Mouse (Mus musculus) lung, postnatal 14 days (tissue): Measurements from ENCODE around the gene Shank2.

ENCODE experiments used
- DNase-seq: peaks from one replicate; pipeline ENCODE4 v3.0.0; 2021

Gene Shank2

DNA sequence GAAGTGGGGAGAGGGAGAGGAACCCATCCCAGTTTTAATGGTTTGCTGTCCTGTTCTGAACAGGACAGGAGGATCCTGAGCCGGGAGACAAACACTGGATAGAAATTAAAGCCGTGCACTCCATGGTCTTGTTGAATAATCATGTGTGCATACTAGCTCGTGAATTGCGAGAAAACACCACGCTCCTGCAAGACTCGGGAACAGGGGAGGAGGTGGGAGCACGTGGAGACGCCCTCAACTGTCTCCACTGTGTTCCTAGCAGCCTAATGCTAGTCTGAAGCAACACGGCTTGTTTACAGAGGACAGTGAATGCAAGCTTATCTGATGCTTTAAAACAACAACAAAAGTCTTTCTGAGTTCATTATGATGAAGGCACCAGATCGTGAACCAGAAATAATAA is 379.9 kb downstream of the Shank2 start:
- no peak for DNase-seq

DNA sequence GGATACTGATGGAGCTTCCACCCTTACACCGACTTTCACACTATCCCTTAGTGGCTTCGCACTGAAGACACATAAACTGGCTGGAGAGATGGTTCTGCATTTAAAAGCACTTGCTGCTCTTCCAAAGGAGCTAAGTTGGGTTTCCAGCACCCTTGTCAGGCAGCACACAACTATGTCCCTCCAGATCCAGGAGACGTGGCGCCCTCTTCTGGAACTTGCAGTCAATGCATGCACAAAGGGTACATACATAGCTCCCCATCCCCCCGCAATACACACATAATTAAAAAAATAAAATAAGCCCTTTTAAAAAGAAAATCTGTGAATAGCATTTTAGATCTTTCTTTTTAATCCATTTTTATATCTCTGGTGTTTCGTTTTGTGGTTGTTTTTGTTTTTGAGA is 385.8 kb downstream of the Shank2 start:
- no peak for DNase-seq

DNA sequence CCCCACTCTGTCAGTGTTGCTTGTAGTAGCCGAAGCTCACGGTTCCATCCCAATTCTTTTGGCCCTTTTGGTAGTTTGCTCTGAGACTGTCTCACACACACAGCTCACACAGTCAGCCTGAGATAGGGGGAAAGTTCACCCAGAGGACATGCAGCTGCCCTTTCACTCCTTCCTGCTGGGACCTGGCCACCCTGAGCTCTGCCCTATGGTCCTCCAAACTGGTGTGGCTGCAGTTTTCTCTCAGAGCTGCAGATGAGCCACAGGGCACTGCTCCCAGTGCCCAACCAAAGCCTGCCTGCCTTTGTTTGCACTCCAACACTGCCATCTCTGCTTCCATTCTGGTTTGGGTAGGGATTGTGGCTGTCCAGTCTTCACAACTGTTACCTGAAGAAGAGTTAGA is 388.0 kb downstream of the Shank2 start:
- no peak for DNase-seq

DNA sequence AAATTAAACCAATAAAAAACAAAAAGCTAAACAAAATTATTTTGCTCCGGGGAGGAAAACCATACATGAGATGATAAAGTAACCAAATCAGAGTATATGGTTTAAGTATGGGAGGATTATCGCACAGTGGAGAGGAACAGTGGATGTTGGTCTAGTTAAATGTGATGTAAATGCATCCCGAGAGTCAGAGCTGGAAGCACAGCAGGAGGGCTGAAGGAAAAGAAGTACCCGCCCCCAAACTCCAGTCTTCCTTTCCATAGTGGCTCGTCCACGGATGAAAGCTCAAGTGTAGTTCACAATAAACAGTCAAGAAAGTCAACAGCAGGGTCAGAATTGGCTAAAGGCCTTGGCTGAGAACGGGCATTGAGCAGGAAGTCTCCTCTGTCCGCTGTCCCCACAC is 388.9 kb downstream of the Shank2 start:
- no peak for DNase-seq

DNA sequence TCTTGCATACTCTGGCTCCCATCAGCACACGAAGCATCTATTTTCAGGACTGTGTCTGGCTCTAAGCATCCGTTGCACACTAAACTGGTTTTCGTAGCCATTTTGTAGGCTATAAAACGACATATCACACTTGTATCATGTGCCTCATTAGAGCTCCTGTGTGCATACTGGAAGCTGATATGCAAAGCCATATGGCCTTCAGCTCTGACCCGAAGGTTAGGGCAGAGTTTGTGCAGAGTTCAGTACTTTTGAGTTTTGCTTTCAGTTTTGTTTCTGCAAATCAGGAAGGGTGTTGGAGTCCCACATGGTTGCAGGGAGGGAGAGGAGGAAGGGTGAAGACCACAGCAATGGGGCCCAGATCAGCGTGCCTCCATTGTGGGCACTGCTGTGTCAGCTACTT is 390.0 kb downstream of the Shank2 start:
- no peak for DNase-seq

DNA sequence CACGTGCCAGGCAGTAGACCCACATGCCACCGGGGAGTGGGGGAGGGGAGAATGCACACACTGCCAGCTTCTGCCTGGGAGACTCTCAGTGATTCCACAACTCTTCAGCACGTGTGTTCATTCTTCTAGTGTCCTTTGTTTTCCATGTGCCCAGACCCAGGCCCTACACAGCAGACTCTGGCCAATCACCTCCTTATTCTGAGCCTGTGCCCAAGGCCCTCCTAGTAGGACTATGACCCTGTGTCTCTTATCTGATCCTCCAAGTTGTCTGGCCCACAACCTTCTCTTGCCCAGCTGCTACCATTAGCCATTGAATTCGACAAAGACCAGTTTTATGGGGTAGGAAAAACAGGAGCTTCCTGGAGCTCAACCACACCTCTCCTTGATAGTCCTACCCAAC is 400.8 kb downstream of the Shank2 start:
- no peak for DNase-seq

DNA sequence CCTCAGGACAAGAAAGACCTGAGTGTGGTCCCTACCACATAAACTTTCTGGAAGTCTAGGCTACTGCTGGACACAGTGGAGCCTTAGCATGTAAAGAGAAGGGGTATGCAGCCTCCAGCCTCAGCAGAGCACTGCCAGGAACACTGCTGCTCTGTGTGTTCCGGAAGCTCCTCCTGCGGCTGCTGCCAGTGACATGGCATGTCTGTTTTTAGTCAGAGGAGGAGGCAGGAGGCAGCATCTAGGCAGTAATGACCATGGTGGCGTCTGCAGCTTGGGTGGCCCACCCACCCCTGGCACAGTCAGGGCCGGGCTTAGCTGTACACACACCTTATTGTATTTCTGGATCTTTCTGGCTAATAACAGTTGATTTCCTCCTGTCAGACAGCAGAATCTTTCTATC is 405.9 kb downstream of the Shank2 start:
- no peak for DNase-seq

DNA sequence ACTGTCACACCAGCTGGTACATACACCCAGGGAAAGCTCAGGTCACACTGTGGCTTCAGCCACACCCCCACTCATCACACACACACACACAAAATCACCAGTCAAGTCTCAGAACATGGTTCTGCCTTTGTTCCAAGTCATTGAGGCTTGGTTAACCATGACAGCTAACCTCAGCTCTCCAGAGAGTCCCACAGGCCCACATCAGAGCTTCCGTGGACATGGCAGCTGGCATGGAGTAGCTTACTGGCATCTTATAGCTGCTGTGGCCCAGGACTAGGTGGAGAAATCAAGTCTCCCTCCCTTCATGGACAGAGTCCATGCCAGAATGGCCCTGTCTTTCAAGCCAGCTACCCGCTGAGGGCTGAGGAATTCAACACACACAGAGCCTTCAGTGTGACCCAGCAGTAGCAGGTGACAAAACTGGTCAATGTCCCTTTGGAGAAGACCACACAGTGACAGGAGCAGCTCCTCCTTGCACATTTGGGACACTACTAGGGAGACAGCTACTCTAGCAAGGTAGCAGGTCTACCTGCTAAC is 406.8 kb downstream of the Shank2 start:
- DNase-seq, result no peak

DNA sequence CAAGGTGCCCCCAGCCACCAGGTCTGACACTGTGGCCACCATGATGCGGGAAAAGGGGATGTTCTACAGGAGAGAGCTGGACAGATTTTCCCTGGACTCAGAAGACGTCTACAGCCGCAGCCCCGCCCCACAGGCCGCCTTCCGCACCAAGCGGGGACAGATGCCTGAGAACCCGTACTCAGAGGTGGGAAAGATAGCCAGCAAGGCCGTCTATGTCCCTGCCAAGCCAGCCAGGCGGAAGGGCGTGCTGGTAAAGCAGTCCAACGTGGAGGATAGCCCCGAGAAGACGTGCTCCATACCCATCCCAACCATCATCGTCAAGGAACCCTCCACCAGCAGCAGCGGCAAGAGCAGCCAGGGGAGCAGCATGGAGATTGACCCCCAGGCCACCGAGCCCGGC is 408.0 kb downstream of the Shank2 start:
- no peak for DNase-seq

DNA sequence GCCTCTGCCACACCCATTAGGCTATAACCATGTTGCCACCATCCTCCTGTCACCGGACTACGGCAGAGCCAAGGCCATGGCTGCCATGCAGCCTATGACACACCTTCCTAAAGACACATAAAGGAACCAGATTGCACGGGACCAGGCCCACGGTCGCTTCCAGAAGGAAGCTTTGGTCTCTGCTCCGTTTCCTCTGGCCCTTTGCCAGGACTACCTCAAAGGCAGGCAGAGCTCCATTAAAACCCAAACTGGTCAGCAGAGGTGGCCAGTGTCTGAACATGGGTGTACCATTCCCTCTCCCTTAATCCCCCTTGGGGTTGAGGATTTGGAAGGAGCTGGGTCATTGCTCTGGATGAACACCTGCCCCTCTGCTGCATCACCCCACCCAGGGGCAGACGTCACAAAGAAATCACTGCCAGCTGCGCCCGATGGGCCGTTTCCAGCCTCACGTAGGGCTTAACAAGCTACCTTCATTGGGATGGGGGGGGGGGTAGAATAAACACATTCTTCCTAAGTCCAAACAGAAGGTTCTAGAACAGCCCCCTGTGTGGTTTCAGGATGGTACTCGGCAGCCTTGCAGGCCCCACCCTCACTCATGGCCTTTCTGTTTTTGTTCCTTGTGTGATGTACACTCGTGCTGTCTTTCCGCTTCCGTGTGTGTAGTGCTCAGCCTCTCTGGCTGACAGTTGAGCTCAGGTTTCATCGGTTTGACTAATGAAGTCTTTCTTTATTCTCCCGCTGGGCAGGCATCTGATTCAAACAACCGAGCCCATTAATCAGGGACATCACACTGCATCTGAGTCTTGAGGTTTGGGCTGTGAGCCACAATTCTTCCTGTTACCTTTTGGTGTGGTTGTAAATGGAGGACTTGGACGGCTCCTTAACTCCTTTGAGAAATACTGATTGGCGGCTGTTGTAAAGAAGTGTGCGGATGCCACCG is 410.5 kb downstream of the Shank2 start:
- DNase-seq, result no peak

DNA sequence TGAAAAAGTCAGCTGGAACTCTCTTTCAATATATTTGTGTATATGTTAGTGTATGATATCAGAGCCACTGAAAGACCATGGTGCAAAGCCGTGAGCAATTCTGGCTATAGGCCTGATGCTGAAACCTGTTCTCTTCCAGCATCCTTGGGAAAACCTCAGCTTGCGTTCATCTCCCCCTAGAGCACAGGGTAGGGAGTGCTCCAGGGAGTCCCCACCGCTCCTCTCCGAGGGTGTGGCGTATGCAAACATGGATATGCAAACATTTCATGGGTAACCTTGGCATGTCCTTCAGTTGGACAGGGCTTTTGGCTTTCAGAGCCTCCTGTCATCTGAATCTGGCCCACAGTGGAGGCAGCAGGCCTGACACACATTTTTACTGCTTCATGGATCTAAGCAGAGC is 412.9 kb downstream of the Shank2 start:
- DNase-seq, result no peak

DNA sequence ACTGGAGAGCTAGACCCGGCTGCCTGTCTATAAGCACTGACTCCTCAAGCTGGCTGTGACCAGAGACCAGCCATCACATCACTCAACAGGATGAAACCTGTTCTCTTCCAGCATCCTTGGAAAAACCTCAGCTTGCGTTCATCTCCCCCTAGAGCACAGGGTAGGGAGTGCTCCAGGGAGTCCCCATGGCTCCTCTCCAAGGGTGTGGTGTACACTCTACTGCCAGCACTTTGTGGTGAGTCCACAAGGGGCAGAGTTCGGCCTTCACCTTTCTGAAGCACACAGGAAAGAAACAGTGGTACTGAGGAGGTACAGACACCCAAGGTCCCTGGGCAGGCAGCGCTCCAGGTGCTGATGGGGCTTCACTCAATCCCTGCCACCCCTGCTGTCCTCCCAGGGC is 414.1 kb downstream of the Shank2 start:
- no peak for DNase-seq

DNA sequence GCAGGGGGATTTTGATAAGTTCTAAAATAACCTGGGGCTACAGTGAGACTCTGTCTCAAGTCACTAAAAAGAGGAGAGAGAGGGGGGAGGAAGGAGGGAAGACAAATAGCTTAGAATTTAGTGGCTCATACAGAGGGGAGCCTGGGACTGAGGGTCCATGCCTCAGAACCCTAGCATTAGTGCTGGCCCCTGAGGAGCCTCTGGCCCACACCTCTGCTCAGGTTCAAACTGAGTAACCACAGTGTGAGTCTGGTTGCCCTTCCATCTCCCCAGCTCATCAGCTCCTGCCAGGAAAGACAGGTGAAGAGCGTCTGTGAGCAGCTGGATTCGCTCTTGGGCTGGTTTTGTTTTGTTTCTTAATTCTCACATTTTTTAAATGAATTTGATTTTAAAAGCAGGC is 415.5 kb downstream of the Shank2 start:
- no peak for DNase-seq

DNA sequence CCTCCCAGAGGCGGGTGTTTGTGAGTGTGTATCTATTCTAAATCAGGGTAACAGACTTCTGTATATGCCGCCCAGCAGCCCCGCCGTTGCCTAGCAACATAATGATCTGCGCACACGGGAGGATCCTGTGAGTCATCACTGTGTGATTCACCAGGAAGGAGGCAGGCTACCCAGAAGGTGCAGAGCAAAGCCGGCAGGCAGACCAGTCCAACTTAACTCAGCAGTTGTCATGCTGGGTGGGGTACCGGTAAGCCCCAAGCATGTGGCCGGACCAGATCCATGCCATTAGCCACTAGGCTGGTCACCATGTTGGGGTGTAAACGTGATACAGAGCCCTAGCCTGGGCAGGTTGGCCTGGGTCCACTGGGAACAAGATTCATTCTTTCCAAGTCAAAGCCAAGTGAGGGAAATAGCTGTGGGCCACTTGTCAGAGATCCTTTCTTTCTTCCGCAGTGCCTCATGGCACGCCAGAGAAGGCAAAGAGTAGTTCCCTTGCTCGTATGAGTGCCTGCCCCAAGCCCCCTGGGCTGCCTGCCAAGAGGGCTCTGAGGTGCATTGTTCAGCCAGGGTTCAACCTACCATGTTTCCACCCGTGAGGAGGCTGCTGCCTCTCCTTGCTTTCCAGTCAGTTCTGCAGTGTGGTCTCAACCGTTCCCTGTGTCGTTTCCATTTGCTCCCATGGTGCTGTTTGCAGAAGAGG is 416.1 kb downstream of the Shank2 start:
- DNase-seq, result peak; percentile 18

DNA sequence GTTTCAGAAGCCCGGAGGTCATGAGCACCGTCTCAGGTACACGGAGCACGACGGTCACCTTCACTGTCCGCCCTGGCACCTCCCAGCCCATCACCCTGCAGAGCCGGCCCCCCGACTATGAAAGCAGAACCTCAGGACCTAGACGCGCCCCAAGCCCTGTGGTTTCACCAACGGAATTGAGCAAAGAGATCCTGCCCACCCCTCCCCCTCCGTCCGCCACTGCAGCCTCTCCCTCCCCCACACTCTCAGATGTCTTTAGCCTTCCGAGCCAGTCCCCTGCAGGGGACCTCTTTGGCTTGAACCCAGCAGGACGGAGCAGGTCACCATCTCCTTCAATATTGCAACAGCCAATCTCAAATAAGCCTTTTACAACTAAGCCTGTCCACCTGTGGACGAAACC is 418.8 kb downstream of the Shank2 start:
- no peak for DNase-seq

DNA sequence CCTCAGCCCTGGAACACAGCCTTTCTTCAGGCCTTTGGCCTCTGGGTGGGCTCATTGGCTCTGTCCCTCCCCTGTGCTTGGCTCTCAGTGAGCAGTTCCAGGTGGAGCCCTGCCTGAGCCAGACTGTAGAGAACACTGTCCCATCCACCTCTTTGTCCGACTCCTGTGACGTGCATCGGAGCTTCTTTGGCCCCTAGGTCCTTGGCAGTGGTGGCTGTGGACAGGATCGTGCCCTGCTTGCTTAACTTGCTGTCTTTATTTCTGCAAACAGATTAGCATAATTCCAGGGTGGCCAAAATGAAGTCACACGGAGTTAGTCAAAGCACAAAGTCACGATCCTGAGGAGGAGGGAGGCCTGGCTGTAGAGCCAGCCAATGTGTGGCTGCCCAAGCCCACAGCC is 419.8 kb downstream of the Shank2 start:
- no peak for DNase-seq

DNA sequence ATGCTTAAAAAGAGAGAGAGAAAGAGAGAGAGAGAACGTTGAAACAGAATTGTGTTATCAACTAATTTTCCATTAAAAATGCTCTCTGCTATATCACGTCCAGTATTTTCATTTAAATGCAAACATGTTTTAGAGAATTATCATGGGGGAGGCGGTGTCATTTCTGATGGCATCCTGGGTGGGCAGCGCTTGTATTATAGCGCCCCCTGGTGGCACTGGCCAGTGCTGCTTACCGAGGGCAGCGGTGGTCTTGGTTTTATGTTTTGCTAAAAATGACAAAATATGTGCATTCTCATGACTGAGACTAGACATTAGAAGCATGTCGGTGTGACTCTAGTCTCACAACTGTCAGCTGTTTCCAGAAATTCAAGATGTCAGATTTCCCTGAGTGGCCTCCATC is 424.2 kb downstream of the Shank2 start:
- peak; percentile 67 for DNase-seq

DNA sequence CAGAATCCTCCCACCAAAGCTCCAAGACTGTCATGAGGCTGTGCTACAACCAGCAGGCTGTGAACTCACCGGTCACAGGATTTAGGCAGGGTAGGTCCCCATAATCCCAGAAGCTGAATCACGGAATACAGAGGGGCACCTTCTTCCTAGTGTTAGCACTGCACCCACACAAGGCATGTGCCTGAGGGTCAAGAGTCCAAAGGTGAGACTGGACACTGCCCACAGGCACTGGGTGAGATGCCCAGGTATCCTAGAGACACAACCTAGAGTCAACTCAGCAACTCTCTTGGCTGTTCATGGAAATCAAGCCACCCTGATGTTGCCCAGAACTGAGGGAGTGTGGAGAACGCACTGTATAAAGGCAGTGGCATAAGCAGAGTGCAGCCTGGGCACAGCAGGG is 424.9 kb downstream of the Shank2 start:
- no peak for DNase-seq

DNA sequence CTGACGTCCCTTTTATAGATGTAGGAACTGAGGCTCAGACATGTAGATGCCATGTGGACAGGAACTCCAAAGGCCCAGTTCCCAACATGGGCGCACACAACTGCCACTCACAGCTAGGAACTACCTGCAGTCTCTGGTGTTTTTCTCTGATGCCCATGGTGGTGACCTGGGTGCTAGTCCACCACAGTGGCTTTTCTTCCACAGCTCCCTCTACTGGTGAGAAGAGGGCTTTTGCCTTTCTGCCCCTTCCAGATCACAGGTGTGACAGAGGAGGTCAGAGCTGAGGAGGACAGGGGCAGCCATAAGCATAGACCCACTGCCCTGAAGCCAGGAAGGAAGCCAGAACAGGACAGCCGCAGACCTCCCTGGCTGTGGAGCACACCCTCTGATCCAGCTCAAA is 425.7 kb downstream of the Shank2 start:
- DNase-seq, result no peak

DNA sequence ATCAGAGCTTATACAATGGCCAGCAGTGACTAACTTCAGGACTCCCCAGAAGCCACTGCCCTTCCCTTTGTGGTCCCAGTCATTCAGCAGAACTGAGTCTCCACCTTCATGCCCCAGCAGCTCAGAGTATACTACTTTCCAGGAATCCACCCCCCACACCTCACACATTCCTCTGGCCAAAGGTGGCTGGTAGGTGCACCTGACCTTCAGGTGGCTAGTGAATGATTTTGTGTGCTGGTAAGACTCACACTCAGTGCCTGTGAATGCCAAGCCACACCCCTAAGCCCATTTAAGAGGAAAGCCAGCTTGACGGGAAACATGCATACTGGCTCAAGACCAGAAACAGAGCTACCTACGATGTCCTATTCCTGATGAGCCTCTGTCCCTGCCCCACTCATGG is 431.2 kb downstream of the Shank2 start:
- DNase-seq, result no peak

DNA sequence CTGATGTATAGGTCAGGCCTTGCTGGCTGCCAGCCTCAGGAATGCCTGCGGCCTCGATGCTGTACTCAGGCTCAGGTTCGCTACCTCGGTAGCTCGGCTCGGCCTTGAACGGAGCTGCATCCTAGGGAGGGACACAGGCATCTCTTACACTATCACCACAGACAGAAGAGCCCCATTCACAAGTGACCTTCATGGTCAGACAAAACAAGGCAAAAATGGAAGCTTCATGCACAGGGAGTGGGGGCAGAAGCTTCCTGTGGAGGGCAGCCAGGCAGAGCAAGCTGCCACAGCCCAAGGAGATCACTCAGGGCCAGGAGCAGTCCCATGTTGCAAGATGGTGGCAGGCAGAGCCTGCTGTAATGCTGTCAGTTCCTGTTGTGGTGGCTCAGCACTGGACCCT is 437.1 kb downstream of the Shank2 start:
- DNase-seq, result no peak

DNA sequence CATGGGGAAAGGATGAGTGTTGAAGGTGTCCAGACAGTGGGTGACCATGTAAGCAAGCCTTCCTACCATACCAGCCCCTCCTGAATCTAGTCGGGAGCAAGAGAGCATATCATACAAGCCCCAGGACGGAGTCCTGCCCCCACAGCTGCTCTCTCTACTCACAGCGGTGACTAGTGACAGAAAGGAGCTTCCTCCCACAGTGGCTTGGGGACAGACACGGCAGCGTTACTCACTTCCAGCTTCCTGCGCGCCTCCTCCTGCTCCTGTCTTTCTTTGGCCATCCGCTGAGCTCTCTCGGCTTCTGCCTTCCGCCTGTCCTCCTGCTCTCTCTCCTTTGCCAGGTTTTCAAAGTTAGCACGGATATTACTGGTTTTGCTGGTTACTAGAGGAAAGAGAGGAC is 439.7 kb downstream of the Shank2 start:
- no peak for DNase-seq

DNA sequence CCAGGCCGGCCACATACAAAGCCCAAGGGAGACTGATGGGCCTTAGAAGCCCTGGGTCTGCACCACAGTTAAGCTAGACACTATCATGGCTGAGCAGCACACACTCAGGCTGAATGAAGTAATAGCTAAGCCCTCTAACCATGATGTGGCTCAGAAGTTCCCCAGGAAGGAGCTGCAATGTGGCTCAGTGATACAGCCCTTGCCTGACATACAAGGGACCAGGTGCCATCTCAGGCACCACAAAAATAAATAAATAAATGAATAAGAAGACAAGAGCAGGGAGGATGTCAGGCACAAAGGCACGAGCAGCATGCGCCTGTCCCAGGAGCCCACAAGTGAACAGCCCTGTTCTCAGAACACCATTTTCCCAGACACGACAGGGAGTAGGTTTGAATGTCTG is 440.2 kb downstream of the Shank2 start:
- DNase-seq, result no peak

DNA sequence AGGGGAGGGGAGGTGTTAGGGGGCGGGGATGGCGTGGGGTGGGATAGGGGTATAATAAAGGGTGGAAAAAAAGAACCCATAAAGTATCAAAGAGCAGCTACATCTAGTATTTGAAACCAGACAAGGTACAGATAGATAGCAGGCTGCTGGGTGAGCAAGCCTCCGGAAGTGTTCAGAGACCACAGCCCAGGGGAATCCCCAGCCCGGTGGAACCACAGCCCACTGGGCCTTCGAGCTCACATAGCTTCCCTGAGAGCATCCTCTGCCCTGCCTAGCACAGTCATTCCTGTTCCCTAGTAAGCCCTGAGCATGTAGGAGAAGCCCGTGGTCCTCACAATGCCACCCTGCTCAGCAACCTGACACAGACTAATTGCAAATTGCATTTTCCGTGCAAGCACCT is 443.1 kb downstream of the Shank2 start:
- no peak for DNase-seq
